Mouse (Mus musculus) brain, embryonic 14.5 days (tissue): ENCODE measurements around the gene Clcnka.

Source experiments
- CTCF ChIP-seq: fragments of 200-500 bp; IDR thresholded peaks from 2 replicates; pipeline ENCODE4 v1.5.1; 2012; ENCODE audit warnings: inconsistent platforms, mild to moderate bottlenecking, moderate library complexity, borderline replicate concordance; ENCODE audit not compliant: insufficient read depth, insufficient read length; ENCODE audit errors: extremely low read depth
- POLR2A ChIP-seq: fragments of 200-500 bp; IDR thresholded peaks from 2 replicates; pipeline ENCODE4 v1.6.1; 2012; ENCODE audit warnings: mild to moderate bottlenecking, inconsistent platforms, borderline replicate concordance; ENCODE audit not compliant: poor library complexity, insufficient read depth, insufficient read length, severe bottlenecking; ENCODE audit errors: extremely low read depth

DNA sequence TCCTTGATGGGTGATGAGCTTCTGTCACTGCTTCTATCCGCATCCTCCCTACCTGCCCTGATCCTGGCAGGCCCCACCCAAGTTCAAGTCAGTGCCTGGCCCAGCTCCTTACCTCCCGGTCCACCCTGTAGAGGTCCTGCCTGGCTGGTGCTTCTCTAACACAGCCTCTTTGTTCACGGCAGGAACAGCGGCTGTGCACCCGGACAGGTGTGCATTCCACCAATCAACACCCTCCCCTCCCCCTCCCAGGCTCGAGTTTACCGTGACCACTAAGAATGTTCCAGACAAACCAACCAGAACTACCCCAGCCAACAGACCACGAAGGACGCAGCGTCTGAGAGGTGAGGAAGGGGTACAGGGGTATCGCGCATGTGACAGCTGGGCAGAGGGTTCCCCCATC is at the start of gene Clcnka:
- TF ChIP-seq CTCF = no peak
- no peak for TF ChIP-seq POLR2A
